Mouse (Mus musculus) cerebellum, adult 2 months (tissue): ENCODE results near the gene Dst.

Source experiments
- CTCF ChIP-seq: fragments of 200-500 bp; IDR thresholded peaks from 2 replicates; pipeline ENCODE4 v1.5.1; 2011; ENCODE audit warnings: low read depth, mild to moderate bottlenecking, control low read depth, low read length, moderate library complexity, borderline replicate concordance; ENCODE audit not compliant: insufficient read depth
- POLR2A ChIP-seq: fragments of 200-500 bp; IDR thresholded peaks from 2 replicates; pipeline ENCODE4 v1.6.1; 2011; ENCODE audit warnings: low read length, control low read depth, borderline replicate concordance; ENCODE audit not compliant: insufficient read depth

DNA sequence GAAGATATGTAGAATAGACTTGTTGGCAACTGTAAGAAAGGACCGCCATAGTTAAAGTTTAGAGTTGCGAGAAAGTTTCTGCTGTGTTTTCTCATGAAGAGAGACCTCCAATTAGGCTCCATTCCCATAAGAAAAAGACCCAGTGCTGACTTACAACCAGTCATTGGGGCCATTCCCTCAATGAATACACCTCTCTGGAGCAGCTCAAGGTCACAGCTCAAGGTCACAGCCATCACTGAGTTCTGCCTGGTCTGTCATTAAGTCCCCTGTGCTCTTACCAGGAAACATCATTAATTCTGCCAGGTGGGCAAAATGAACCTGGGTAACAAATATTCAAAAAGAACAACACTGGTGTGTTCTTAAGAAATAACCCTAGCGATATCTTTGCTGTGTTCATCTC, 195.2 kb downstream of the Dst start:
- TF ChIP-seq CTCF (no peak), POLR2A (no peak)
